Mouse (Mus musculus) T-helper 1 cell (primary cell): ENCODE data around the gene S100a10.

Experiments
- in situ Hi-C: fragments of 300-600 bp; cut with MboI, MseI; formaldehyde crosslinking; loops from one replicate; pipeline ENCODE4 v1.15.1; 2025; ENCODE audit warnings: high pct_unique_total_duplicates

S100a10 gene

GRCm38 (mm10) chr3:93579317-93580038 is 24.6 kb downstream of the S100a10 start:
- in situ Hi-C loops = no loop called here

GRCm38 (mm10) chr3:93580039-93580403 is 25.1 kb downstream of the S100a10 start:
- in situ Hi-C loops = no loop called here

GRCm38 (mm10) chr3:93580946-93581345 is 26.1 kb downstream of the S100a10 start:
- in situ Hi-C loops = no loop called here

GRCm38 (mm10) chr3:93581687-93582086 is 26.8 kb downstream of the S100a10 start:
- in situ Hi-C loops = no loop called here

GRCm38 (mm10) chr3:93583056-93583455 is 28.2 kb downstream of the S100a10 start:
- in situ Hi-C loops = no loop called here

DNA sequence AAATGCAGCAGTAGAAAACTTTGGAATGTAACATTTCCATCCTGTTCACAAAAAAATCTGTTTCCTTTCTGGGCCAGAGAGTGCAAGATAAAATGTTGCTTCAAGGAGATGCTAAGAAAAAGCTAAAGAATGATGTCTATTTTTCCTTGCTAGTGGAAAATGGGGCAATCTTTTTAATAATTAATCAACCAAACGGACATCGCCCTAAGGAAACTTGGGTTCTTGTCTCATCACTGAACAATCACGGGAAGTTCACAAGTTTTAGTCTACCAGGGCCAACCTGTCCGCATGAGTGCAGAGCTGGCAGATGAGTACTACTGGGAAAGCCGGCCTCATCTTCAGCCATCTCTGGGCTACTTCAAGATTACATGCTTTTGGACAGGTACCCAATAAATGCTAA is 34.7 kb downstream of the S100a10 start:
- in situ Hi-C loops = no loop called here

DNA sequence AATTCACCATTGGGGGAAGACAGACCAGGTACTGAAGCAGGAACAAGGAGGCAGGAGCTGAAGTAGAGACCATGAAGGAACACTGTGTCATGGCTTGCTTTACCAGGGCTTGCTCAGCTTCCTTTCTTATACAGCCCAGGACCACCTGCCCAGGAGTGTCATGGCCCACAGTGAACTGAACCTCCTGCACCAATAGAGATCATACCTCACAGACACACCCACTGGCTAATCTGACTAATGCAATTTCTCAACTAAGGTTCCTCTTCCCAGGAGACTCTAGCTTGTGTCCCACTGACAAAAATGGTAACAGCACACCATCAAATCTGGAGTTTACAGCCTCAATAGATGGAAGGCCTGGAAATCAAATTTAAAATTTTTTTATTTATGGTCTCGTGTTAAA is 35.4 kb downstream of the S100a10 start:
- in situ Hi-C loops = no loop called here

GRCm38 (mm10) chr3:93592100-93592499 is 37.2 kb downstream of the S100a10 start:
- in situ Hi-C loops = no loop called here

DNA sequence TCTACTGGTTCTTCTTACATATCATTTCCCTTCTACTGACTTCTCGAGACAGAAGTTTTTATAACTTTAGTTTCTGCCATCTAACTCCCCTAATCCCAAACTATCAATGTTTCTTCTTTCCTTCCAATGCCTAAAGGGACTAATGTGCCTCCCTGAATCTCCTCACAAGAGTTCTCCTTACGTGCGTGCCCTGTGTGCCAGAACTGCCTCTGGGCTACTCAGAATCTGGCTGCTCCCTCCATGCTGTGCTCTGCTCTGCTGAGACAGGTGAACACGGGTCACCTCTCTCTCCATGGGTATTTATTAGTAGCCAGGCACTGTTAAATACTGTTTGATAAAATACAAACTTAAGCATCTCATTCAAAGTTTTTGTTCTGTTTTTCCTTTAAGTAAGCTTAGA is 38.1 kb downstream of the S100a10 start:
- in situ Hi-C loops = no loop called here

- in situ Hi-C loops = no loop called here
These were observed 38.6 kb downstream of the S100a10 start for GRCm38 (mm10) chr3:93593512-93593911.

DNA sequence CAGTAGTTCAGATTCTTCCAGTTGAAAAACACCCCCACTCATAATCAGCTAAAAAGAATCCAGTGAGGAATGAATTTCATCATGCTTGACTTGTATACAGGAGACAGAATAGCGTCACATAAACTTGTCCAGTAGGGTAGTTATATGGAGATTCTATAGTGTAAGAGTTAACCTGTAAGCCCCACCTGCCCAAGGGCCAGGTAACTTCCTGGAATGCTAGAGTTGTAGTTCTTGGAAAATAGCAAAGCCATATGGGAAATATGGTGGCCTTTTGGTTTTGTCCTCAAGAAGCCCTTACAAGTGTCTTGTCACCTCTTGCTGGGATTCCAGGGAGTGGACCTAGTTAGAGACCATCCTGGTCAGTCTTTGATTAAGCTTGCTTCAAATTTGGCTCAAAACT is 41.8 kb downstream of the S100a10 start:
- in situ Hi-C loops = no loop called here

- in situ Hi-C loops = no loop called here
These were observed 42.5 kb downstream of the S100a10 start for GRCm38 (mm10) chr3:93597221-93597913.

DNA sequence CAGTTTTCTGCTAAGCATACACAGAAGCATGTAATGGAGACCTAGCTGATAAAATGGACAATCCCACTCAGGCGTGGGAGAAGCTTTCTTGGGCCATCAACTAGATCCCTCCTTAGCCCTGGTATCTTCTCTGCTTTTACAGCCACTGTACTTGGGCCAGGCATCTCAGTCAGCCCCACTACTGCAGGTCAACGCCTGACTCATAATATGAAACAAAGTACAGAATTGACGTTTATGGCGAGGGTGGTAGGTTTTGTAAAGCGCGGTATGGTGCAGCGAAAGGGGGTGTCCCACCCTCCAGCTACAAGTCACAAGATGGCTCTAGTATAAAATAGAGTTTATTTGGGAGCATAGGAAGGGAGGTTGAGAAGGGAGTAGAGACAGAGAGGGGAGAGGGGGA is 43.1 kb downstream of the S100a10 start:
- in situ Hi-C loops = no loop called here

GRCm38 (mm10) chr3:93600206-93600605 is 45.3 kb downstream of the S100a10 start:
- in situ Hi-C loops = loop anchor here (5.0 to 10.0 kb wide), 3 partner anchors 48 to 235 kb away; no protein-coding TSS in a partner anchor

- in situ Hi-C loops = loop anchor here (5.0 to 10.0 kb wide), 3 partner anchors 50 to 237 kb away; no protein-coding TSS in a partner anchor
These were observed 47.0 kb downstream of the S100a10 start for GRCm38 (mm10) chr3:93601903-93602302.

- in situ Hi-C loops = loop anchor here (10.0 kb wide), 1 partner anchor 244 kb away; no protein-coding TSS in a partner anchor
These were observed 54.1 kb downstream of the S100a10 start for GRCm38 (mm10) chr3:93608970-93609369.
